Mouse (Mus musculus) midbrain, embryonic 12.5 days (tissue): ENCODE results near the gene Rad9b. TPM values are rescaled to one million over a fixed set of nuclear protein-coding genes. Genes with fewer than 3 reads are reported as not detected.

Experiments
- ATAC-seq: fragments of 200-750 bp; cut with Nextera tagmentation; 2 replicates; pipeline ENCODE4 v1.8.0; 2017; ENCODE audit warnings: low read depth, moderate TSS enrichment, moderate library complexity; ENCODE audit not compliant: low FRiP score
- H3K27ac ChIP-seq: fragments of 300-500 bp; sonication (generic); replicated peaks from 2 replicates; pipeline ENCODE4 v1.5.1; 2016; ENCODE audit warnings: mild to moderate bottlenecking
- H3K27me3 ChIP-seq: fragments of 300-500 bp; sonication (generic); 2 replicates; pipeline ENCODE4 v1.6.1; 2016; ENCODE audit warnings: mild to moderate bottlenecking
- H3K36me3 ChIP-seq: fragments of 300-500 bp; sonication (generic); 2 replicates; pipeline ENCODE4 v1.6.1; 2016
- H3K4me1 ChIP-seq: fragments of 300-500 bp; sonication (generic); 2 replicates; pipeline ENCODE4 v1.6.1; 2016
- H3K4me2 ChIP-seq: fragments of 300-500 bp; sonication (generic); replicated peaks from 2 replicates; pipeline ENCODE4 v1.6.1; 2016; ENCODE audit warnings: mild to moderate bottlenecking, moderate library complexity
- H3K4me3 ChIP-seq: fragments of 300-500 bp; sonication (generic); 2 replicates; pipeline ENCODE4 v1.5.1; 2016; ENCODE audit warnings: mild to moderate bottlenecking
- H3K9ac ChIP-seq: fragments of 300-500 bp; sonication (generic); replicated peaks from 2 replicates; pipeline ENCODE4 v1.6.1; 2016; ENCODE audit warnings: mild to moderate bottlenecking, moderate library complexity
- H3K9me3 ChIP-seq: fragments of 300-500 bp; sonication (generic); 2 replicates; pipeline ENCODE4 v1.6.1; 2016; ENCODE audit warnings: mild to moderate bottlenecking
- WGBS: fragments of 180-500 bp; shearing (Covaris S2); methylation state at CpG from one replicate; pipeline ENCODE4 v1.1.7; 2016; 5-methylcytosine and 5-hydroxymethylcytosine counted together
- polyA plus RNA-seq: library from polyadenylated mRNA; unstranded; fragments of >200 nt; fragmentation: Nextera tagmentation; extraction: Ambion mirVana; gene quantifications from 2 replicates; pipeline ENCODE4 v1.2.1, GENCODE M21; 2016

Gene Rad9b
- polyA plus RNA-seq, 1 experiment from 2014 or later = 16.6 TPM

DNA sequence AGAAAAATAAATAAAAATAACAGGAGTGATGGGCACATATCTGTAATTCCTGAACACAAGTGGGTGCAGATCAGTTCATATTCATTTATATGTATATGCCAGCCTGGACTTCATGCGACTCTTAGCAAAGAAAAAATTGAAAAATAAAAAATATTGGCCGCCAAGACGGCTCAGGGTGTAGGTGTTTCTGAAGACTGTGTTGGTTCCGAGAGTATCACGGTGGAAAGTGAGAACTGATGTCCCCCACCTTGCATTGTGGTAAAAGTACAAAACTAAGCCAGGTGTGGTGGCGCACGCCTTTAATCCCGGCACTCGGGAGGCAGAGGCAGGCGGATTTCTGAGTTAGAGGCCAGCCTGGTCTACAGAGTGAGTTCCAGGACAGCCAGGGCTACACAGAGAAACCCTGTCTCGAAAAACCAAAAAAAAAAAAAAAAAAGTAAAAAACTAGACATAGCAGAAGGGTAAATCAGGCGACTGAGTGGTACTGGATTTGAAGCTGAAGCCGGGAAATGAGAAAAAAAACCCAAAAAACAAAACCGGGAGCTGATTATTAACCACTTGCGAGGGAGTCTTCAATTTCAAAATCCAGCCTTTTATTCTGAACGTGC lies 37.2 kb upstream of the Rad9b start:
- no peaks in the 10 kb centered on the region for H3K27me3 ChIP-seq
- H3K27ac ChIP-seq = no peak overlapping the region
- ATAC-seq = no peak
- WGBS = 61% methylated on average over 16 of the region's 16 CpGs
- peak overlapping the region; percentile 86 for H3K4me2 ChIP-seq
- H3K36me3 ChIP-seq = no peaks in the 10 kb centered on the region
- H3K9ac ChIP-seq = peak overlapping the region; percentile 77; the same call in 1 of the 2 replicates
- H3K9me3 ChIP-seq = no peaks in the 10 kb centered on the region
- peaks cover 14% of the 10 kb centered on the region for H3K4me1 ChIP-seq
- peak overlapping the region; percentile 66 for H3K4me3 ChIP-seq

DNA sequence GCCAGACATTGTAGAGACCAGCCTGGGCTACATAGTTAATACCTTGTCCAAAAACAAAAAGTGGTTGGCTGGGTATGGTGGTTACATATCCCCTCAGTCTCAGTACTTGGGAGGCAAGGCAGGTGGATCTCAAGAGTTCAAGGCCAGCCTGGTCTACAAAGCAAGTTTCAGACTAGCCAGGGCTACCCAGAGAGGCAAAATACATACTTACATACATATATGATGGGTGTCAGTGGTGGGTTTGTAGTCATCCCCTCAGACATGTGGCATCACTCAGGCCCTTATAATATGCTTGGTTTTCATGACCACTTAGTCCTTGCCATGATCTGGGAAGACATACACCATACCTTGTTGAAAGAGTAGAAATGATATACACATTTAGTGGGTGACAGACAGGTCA lies 36.6 kb upstream of the Rad9b start:
- no peak overlapping the region for H3K9ac ChIP-seq
- H3K9me3 ChIP-seq = no peaks in the 10 kb centered on the region
- no peak overlapping the region for H3K27ac ChIP-seq
- H3K4me2 ChIP-seq = no peak overlapping the region
- peaks cover 14% of the 10 kb centered on the region for H3K4me1 ChIP-seq
- no peaks in the 10 kb centered on the region for H3K36me3 ChIP-seq
- ATAC-seq = no peak
- no peaks in the 10 kb centered on the region for H3K27me3 ChIP-seq
- no peak overlapping the region for H3K4me3 ChIP-seq

DNA sequence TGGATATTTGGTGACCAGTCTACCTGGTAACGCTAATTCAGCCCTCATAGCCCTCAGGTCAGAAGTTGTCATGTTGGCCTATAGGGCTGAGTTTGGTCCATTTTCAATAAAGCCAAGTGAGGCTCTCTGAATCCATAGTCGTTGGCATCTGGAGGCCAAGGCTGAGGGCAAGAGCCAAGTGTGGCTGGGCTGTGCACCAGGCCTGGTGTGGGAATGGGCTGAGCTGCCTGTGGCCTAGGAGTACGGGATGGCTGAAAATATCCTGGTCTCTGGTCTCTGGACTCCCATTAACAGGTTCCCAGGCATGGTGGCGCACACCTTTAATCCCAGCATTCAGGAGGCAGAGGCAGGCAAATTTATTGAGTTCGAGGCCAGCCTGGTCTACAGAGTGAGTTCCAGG lies 36.0 kb upstream of the Rad9b start:
- Histone ChIP-seq H3K4me2 (no peak overlapping the region), H3K27ac (no peak overlapping the region), H3K4me3 (no peak overlapping the region), H3K9ac (no peak overlapping the region), H3K36me3 (no peaks in the 10 kb centered on the region), H3K4me1 (peaks cover 14% of the 10 kb centered on the region), H3K9me3 (no peaks in the 10 kb centered on the region), H3K27me3 (no peaks in the 10 kb centered on the region)
- ATAC-seq = no peak
- 90% methylated on average over 5 of the region's 5 CpGs for WGBS

DNA sequence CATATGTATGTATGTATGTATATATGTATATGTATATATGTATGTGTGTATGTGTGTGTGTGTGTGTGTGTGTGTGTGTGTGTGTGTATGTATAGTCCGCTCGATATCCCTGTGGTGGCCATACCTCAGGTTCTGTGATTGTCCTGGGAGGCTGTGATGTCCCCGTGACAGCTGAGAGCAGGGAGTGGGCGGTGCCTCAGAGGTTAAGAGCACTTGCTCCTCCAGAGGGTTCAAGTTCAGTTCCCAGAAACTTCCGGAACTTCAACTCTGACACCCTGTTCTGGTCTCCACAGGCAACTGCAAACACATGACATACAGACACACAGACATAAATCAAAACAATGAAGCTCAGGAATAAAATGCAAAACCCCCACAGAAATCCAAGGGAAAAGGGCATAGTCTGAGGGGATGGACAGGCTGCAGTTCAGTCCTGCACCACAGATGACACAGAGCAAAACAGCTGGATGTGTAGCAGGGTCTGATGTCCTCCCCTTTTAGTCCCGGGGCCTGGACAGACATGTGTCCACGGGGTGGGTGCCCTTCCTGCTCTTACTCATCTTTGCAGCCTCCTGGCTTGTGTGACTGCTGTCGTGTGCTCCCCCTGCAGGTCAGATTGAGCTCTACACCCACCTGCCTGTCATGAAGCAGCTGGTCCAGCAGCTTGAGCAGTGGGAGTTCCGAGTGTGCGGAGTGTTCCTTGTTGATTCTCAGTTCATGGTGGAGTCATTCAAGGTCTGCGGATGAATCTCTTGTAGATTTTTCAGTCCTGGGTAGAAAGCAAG lies 25.5 kb upstream of the Rad9b start:
- Histone ChIP-seq H3K27ac (no peak overlapping the region), H3K4me3 (no peak overlapping the region), H3K27me3 (no peaks in the 10 kb centered on the region), H3K9me3 (no peaks in the 10 kb centered on the region), H3K4me1 (no peaks in the 10 kb centered on the region), H3K9ac (no peak overlapping the region), H3K4me2 (no peak overlapping the region), H3K36me3 (peaks cover 54% of the 10 kb centered on the region)
- peak; percentile 58; the same call in 1 of the 2 replicates for ATAC-seq
- 53% methylated on average over 9 of the region's 11 CpGs for WGBS

GRCm38 (mm10) chr5:122378171-122378570 lies 24.1 kb upstream of the Rad9b start:
- Histone ChIP-seq H3K27me3 (no peaks in the 10 kb centered on the region), H3K9ac (no peak overlapping the region), H3K36me3 (peaks cover 60% of the 10 kb centered on the region), H3K9me3 (no peaks in the 10 kb centered on the region), H3K4me1 (peaks cover 8% of the 10 kb centered on the region), H3K4me3 (no peak overlapping the region), H3K4me2 (no peak overlapping the region), H3K27ac (no peak overlapping the region)
- WGBS = 95% methylated on average over 12 of the region's 12 CpGs
- ATAC-seq = no peak

- Histone ChIP-seq H3K9me3 (no peaks in the 10 kb centered on the region), H3K27me3 (no peaks in the 10 kb centered on the region), H3K4me1 (peaks cover 12% of the 10 kb centered on the region), H3K4me2 (no peak overlapping the region), H3K36me3 (peaks cover 55% of the 10 kb centered on the region), H3K4me3 (no peak overlapping the region), H3K9ac (no peak overlapping the region), H3K27ac (no peak overlapping the region)
- ATAC-seq = no peak
- WGBS = 91% methylated on average over 4 of the region's 4 CpGs
Observed at GRCm38 (mm10) chr5:122377101-122377833, 23.2 kb upstream of the Rad9b start.

DNA sequence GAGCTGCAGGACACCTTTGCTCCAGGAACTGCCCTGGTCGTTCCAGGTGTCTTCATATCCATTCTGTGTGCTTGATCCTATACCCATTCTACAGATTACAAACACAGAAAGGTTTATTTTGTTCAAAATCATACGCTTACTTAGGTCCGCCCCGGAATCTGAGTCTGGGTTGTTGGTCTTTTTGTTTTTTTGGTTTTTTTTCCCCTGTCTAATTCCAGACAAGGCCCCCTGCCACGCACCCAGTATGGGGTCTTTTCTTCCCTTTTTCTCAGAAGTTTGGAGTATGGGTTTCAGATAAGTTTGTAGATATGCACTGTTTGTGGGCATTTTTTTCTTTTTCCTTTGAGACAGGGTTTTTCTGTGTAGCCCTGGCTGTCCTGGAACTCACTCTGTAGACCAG lies 18.8 kb upstream of the Rad9b start:
- H3K9ac ChIP-seq = peak overlapping the region; percentile 69
- H3K27ac ChIP-seq = peak overlapping the region; percentile 98
- 4% methylated on average over 5 of the region's 5 CpGs for WGBS
- ATAC-seq = no peak
- peak overlapping the region; percentile 82 for H3K4me3 ChIP-seq
- H3K36me3 ChIP-seq = peaks cover 38% of the 10 kb centered on the region
- H3K4me2 ChIP-seq = peak overlapping the region; percentile 73
- no peaks in the 10 kb centered on the region for H3K27me3 ChIP-seq
- peaks cover 21% of the 10 kb centered on the region for H3K4me1 ChIP-seq
- no peaks in the 10 kb centered on the region for H3K9me3 ChIP-seq

GRCm38 (mm10) chr5:122372192-122372769 lies 18.2 kb upstream of the Rad9b start, which contains the start of gene Fam216a:
Fam216a (minus strand) TSS chr5:122372364.
- WGBS = under 1% methylated on average over 53 of the region's 53 CpGs
- Histone ChIP-seq H3K27ac (peak within 1 kb of the TSS; percentile 98), H3K4me2 (peak within 1 kb of the TSS; percentile 73), H3K9ac (peak within 1 kb of the TSS; percentile 85), H3K4me3 (peak within 1 kb of the TSS; percentile 82), H3K9me3 (no peaks in the 10 kb centered on the region), H3K36me3 (peaks cover 44% of the 10 kb centered on the region), H3K4me1 (peaks cover 21% of the 10 kb centered on the region), H3K27me3 (no peaks in the 10 kb centered on the region)
- peak; percentile 92 for ATAC-seq

DNA sequence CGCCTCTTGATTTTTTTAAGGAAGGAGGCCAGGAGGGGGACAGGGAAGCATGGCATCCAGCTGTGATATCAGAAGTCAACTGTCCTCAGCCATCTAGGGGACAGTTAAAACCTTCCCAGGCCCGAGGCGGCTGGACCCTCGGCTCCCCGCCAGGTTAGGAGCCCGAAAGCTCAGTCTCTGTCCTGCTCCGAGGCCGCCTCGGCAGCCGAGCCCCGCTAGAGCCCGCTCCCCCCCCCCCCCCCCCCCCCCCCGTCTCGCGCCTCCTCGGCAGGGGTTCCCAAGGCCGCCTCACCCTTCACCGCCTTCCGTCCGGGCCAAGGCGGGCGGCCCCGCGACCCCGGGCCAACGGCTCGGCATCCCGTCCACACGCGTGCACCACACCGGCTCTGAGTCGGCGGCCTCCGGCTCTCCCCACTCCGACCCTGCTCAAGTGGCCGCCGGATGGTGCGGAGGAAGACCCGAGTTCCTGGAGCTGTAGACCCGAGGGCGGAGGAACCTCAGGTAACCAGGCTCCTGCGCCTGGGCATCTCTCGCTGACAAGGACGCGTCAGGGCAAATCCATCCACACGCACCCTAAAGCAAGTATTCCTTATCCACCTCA lies 17.7 kb upstream of the Rad9b start, which contains the start of gene Gpn3:
Gpn3 (plus strand) TSS at position 286 of the 601 bp plus-strand sequence.
- peaks cover 21% of the 10 kb centered on the region for H3K4me1 ChIP-seq
- peak within 1 kb of the TSS; percentile 82 for H3K4me3 ChIP-seq
- H3K4me2 ChIP-seq = peak within 1 kb of the TSS; percentile 73
- H3K27ac ChIP-seq = peak within 1 kb of the TSS; percentile 98
- peak within 1 kb of the TSS; percentile 85 for H3K9ac ChIP-seq
- under 1% methylated on average over 30 of the region's 46 CpGs for WGBS
- H3K36me3 ChIP-seq = peaks cover 46% of the 10 kb centered on the region
- ATAC-seq = peak; percentile 84
- no peaks in the 10 kb centered on the region for H3K9me3 ChIP-seq
- H3K27me3 ChIP-seq = no peaks in the 10 kb centered on the region

GRCm38 (mm10) chr5:122354492-122355067 lies 547 bp upstream of the Rad9b start:
- no peaks in the 10 kb centered on the region for H3K27me3 ChIP-seq
- peak overlapping the region; percentile 89 for H3K9ac ChIP-seq
- H3K9me3 ChIP-seq = no peaks in the 10 kb centered on the region
- peak overlapping the region; percentile 78 for H3K27ac ChIP-seq
- under 1% methylated on average over 55 of the region's 57 CpGs for WGBS
- peaks cover 9% of the 10 kb centered on the region for H3K4me1 ChIP-seq
- H3K4me2 ChIP-seq = peak overlapping the region; percentile 80
- H3K4me3 ChIP-seq = peak overlapping the region; percentile 89
- peaks cover 9% of the 10 kb centered on the region for H3K36me3 ChIP-seq
- no peak for ATAC-seq

GRCm38 (mm10) chr5:122345777-122346176 lies 8.3 kb downstream of the Rad9b start:
- Histone ChIP-seq H3K9me3 (no peaks in the 10 kb centered on the region), H3K27me3 (no peaks in the 10 kb centered on the region), H3K4me1 (no peaks in the 10 kb centered on the region), H3K36me3 (no peaks in the 10 kb centered on the region), H3K4me2 (no peak overlapping the region), H3K4me3 (no peak overlapping the region), H3K9ac (no peak overlapping the region), H3K27ac (no peak overlapping the region)
- 81% methylated on average over 4 of the region's 4 CpGs for WGBS
- ATAC-seq = no peak
